Mouse (Mus musculus): ENCODE data around the gene R3hdm4. TPM values are rescaled to one million over a fixed set of nuclear protein-coding genes. Genes with fewer than 3 reads are reported as not detected.
A peak's percentile ranks its signal among the peaks of the same experiment; 100 is the strongest.

Gene R3hdm4
- total and polyA plus RNA-seq, 3 experiments = 82.4 to 123 (median 85.6) TPM

- Histone ChIP-seq H3K79me2 (replicated peaks; ENCODE audit: control insufficient read depth, insufficient read depth, low read length) (0 out of 2 replicates have a peak, but pooled peaks cover 4% of the 10 kb centered on the region), H3K36me3 (ENCODE audit: control insufficient read depth, insufficient read depth, low read length) (no peaks in the 10 kb centered on the region), H3K27ac (no peak overlapping the region), H3K4me3 (peak overlapping the region; percentile 16; the same call in 1 of the 2 replicates), H3K9ac (ENCODE audit: low read depth, low read length) (peak overlapping the region; percentile 37), H3K4me1 (ENCODE audit: control insufficient read depth, insufficient read depth, low read length) (peaks cover 10% of the 10 kb centered on the region), H3K27me3 (ENCODE audit: control insufficient read depth, insufficient read depth, low read length) (peaks cover 17% of the 10 kb centered on the region)
- no peak for DNase-seq
- TF ChIP-seq EP300 (IDR thresholded peaks at IDR 0.05; ENCODE audit: insufficient read depth, low read depth, low read length) = no peak
- no peak for TF ChIP-seq CTCF (IDR thresholded peaks at IDR 0.05)
- no peak for TF ChIP-seq POLR2A (IDR thresholded peaks at IDR 0.05; ENCODE audit: insufficient read depth, low read depth, low read length)
- intact Hi-C loops (cut with DNase I) = no loop called here
- 15% methylated on average over 35 of the region's 35 CpGs for whole genome bisulfite sequencing
Measured at GRCm38 (mm10) chr10:79918231-79919078, 2.6 kb downstream of the R3hdm4 start.

- 72% methylated on average over 5 of the region's 5 CpGs for WGBS
- DNase-seq = no peak
- Histone ChIP-seq H3K27ac (no peak overlapping the region; the same call in 1 of the 2 replicates), H3K9ac (ENCODE audit: low read depth, low read length) (no peak overlapping the region), H3K4me3 (peak overlapping the region; percentile 84), H3K4me1 (ENCODE audit: control insufficient read depth, insufficient read depth, low read length) (peaks cover 10% of the 10 kb centered on the region), H3K79me2 (replicated peaks; ENCODE audit: control insufficient read depth, insufficient read depth, low read length) (0 out of 2 replicates have a peak, but pooled peaks cover 4% of the 10 kb centered on the region), H3K36me3 (ENCODE audit: control insufficient read depth, insufficient read depth, low read length) (no peaks in the 10 kb centered on the region), H3K27me3 (ENCODE audit: control insufficient read depth, insufficient read depth, low read length) (peaks cover 17% of the 10 kb centered on the region)
- TF ChIP-seq CTCF (IDR thresholded peaks at IDR 0.05) = no peak
- TF ChIP-seq POLR2A (IDR thresholded peaks at IDR 0.05; ENCODE audit: insufficient read depth, low read depth, low read length) = no peak
- no peak for TF ChIP-seq EP300 (IDR thresholded peaks at IDR 0.05; ENCODE audit: insufficient read depth, low read depth, low read length)
- intact Hi-C loops (cut with DNase I) = no loop called here
Measured at GRCm38 (mm10) chr10:79917532-79918100, 3.4 kb downstream of the R3hdm4 start.

- peak within 1 kb of the TSS; percentile 86 for H3K9ac ChIP-seq (ENCODE audit: low read depth, low read length)
- H3K4me3 ChIP-seq = peak within 1 kb of the TSS; percentile 84
- H3K4me1 ChIP-seq (ENCODE audit: control insufficient read depth, insufficient read depth, low read length) = peaks cover 10% of the 10 kb centered on the region
- no peaks in the 10 kb centered on the region for H3K36me3 ChIP-seq (ENCODE audit: control insufficient read depth, insufficient read depth, low read length)
- WGBS = 2% methylated on average over 42 of the region's 42 CpGs
- H3K79me2 ChIP-seq (replicated peaks; ENCODE audit: control insufficient read depth, insufficient read depth, low read length) = 0 out of 2 replicates have a peak, but pooled peaks cover 4% of the 10 kb centered on the region
- H3K27me3 ChIP-seq (ENCODE audit: control insufficient read depth, insufficient read depth, low read length) = peaks cover 17% of the 10 kb centered on the region
- DNase-seq = peak; percentile 92 to 96
- H3K27ac ChIP-seq = peak within 1 kb of the TSS; percentile 91
- intact Hi-C loops (cut with DNase I) = no loop called here
- TF ChIP-seq POLR2A (IDR thresholded peaks at IDR 0.05; ENCODE audit: insufficient read depth, low read depth, low read length) = peak; percentile 82
- no peak for TF ChIP-seq EP300 (IDR thresholded peaks at IDR 0.05; ENCODE audit: insufficient read depth, low read depth, low read length)
- TF ChIP-seq CTCF (IDR thresholded peaks at IDR 0.05) = no peak
Measured at GRCm38 (mm10) chr10:79916808-79917531, 4.0 kb downstream of the R3hdm4 start, which contains the start of gene Kiss1r. Kiss1r (plus strand) TSS chr10:79916971.

GRCm38 (mm10) chr10:79916081-79916480, 4.9 kb downstream of the R3hdm4 start:
- peak overlapping the region; percentile 91 for H3K27ac ChIP-seq
- H3K4me3 ChIP-seq = peak overlapping the region; percentile 84
- 12% methylated on average over 8 of the region's 8 CpGs for WGBS
- TF ChIP-seq POLR2A (IDR thresholded peaks at IDR 0.05; ENCODE audit: insufficient read depth, low read depth, low read length) = no peak
- TF ChIP-seq CTCF (IDR thresholded peaks at IDR 0.05) = no peak
- TF ChIP-seq EP300 (IDR thresholded peaks at IDR 0.05; ENCODE audit: insufficient read depth, low read depth, low read length) = no peak
- no peaks in the 10 kb centered on the region for H3K36me3 ChIP-seq (ENCODE audit: control insufficient read depth, insufficient read depth, low read length)
- no peak for DNase-seq
- peaks cover 10% of the 10 kb centered on the region for H3K4me1 ChIP-seq (ENCODE audit: control insufficient read depth, insufficient read depth, low read length)
- intact Hi-C loops (cut with DNase I) = no loop called here
- peaks cover 13% of the 10 kb centered on the region for H3K27me3 ChIP-seq (ENCODE audit: control insufficient read depth, insufficient read depth, low read length)
- H3K79me2 ChIP-seq (replicated peaks; ENCODE audit: control insufficient read depth, insufficient read depth, low read length) = 0 out of 2 replicates have a peak, but pooled peaks cover 4% of the 10 kb centered on the region
- peak overlapping the region; percentile 86 for H3K9ac ChIP-seq (ENCODE audit: low read depth, low read length)

GRCm38 (mm10) chr10:79914948-79915596, 5.9 kb downstream of the R3hdm4 start:
- peaks cover 10% of the 10 kb centered on the region for H3K4me1 ChIP-seq (ENCODE audit: control insufficient read depth, insufficient read depth, low read length)
- H3K36me3 ChIP-seq (ENCODE audit: control insufficient read depth, insufficient read depth, low read length) = no peaks in the 10 kb centered on the region
- no peak overlapping the region for H3K4me3 ChIP-seq
- 0 out of 2 replicates have a peak, but pooled peaks cover 7% of the 10 kb centered on the region for H3K27me3 ChIP-seq (ENCODE audit: control insufficient read depth, insufficient read depth, low read length)
- H3K27ac ChIP-seq = no peak overlapping the region
- TF ChIP-seq CTCF (IDR thresholded peaks at IDR 0.05) (no peak), EP300 (IDR thresholded peaks at IDR 0.05; ENCODE audit: insufficient read depth, low read depth, low read length) (no peak), POLR2A (IDR thresholded peaks at IDR 0.05; ENCODE audit: insufficient read depth, low read depth, low read length) (no peak)
- intact Hi-C loops (cut with DNase I) = no loop called here
- 0 out of 2 replicates have a peak, but pooled peaks cover 4% of the 10 kb centered on the region for H3K79me2 ChIP-seq (replicated peaks; ENCODE audit: control insufficient read depth, insufficient read depth, low read length)
- H3K9ac ChIP-seq (ENCODE audit: low read depth, low read length) = no peak overlapping the region
- DNase-seq = no peak
- WGBS = 45% methylated on average over 7 of the region's 7 CpGs

All from heart, adult 2 months (tissue).